Mouse (Mus musculus): Measurements from ENCODE around the gene Tprgl.

DNA sequence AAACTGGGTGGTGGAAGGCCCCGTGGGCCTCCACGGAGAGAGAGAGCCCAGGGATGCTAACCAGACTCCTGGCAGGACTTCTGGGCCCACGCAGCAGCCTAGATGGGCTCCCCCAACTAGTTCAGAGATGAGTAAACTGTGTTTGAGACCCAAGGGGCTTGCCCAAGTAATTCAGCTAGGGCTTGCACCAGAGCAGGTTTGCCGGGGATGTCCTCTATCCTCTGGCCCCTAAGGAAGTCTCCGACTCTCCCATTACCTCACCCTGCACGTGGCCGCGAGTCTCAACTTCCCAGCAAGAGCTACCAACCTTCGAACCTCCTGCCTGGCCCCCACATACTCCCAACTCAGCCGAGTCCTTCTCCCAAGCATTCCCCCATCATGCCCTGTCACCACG, 50.6 kb downstream of the Tprgl start:
- TF ChIP-seq POLR2A (IDR thresholded peaks at IDR 0.05; ENCODE audit: insufficient read depth, low read depth, low read length) (no peak), CTCF (IDR thresholded peaks at IDR 0.05) (no peak), EP300 (IDR thresholded peaks at IDR 0.05; ENCODE audit: insufficient read depth, low read depth, low read length) (no peak)

Measured in heart, adult 2 months (tissue).